Mouse (Mus musculus) right cerebral cortex, postnatal 4 days (tissue): ENCODE measurements around the gene Anxa4.

Source experiments
- DNase-seq: peaks from one replicate; pipeline ENCODE4 v3.0.0-alpha.2; 2022

Anxa4 gene

DNA sequence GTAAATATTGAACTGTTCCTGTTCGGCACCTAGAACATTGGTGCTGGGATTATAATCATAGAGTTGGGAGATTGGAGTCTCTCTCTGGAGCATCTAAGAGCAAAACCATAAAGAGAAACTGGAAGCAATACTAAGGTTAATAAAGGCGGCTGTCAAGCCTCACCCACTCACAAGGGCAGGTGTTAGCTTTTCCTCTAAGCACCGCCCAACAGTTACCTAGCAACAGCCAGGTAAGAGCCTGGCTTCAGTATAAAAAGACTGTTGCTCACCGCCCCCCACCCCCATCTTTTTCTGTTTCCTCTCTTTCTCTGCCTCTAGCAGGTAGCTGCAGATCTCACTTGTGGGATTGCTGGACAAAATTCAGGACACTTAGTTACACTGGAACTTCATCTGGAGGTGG is 4.1 kb upstream of the Anxa4 start:
- DNase-seq = no peak

DNA sequence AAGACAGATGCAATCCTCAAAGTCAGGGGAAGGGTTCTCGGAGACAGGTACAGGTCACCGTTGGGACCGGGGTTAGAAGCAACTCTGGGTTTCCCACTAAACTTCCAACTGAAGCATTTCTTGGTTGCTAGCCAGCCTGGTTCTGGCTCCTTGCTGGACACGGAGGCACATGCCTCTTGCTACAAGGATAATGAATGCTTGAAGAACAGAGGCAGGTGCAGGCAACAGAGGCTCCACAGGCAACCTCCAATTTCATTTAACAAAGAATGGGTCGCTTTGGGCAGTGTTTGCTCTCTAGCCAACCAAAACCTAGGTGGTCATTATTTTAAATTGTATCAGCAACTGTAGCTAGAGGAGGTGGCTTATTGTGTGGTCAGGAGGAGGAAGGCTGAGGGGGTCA is 573 bp upstream of the Anxa4 start:
- no peak for DNase-seq

GRCm38 (mm10) chr6:86790351-86790943 is 2.9 kb downstream of the Anxa4 start:
- DNase-seq = no peak

GRCm38 (mm10) chr6:86788242-86788641 is 5.1 kb downstream of the Anxa4 start:
- no peak for DNase-seq

DNA sequence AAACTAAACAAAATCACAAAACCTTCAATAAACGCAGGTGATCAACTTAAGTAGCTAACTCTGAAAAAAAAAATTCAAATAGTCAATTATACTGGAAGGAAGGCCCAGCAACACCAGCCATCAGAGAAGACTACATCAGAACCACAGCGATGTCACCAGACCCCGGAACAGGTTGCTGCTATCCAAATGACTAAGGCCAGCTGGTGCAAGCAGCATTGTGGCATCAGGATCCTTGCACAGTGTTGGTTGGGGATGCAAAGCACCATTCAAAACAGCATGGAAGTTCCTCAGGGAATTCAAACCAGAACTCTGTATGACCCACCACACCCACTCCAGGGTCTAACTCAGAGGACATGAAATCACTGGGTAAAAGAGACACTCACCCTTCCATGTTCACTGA is 6.8 kb downstream of the Anxa4 start:
- DNase-seq = no peak

GRCm38 (mm10) chr6:86784739-86785138 is 8.6 kb downstream of the Anxa4 start:
- no peak for DNase-seq

DNA sequence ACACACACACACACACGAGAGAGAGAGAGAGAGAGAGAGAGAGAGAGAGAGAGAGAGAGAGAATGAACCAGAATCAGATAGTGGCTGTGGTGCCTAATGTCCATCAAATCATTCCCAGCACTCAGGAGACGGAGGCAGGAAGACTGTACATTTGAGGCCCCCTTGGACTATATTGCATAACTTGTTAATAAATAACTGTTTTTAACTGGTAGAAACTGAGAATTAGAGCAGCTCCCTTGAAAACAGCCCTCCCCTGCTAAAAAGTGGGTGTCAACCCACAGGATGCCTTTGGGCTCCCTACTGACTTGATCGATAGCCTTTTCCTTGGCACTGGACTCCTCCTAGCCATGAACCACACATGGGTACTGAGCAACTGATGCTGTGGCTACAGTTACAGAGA is 11.0 kb downstream of the Anxa4 start:
- no peak for DNase-seq

DNA sequence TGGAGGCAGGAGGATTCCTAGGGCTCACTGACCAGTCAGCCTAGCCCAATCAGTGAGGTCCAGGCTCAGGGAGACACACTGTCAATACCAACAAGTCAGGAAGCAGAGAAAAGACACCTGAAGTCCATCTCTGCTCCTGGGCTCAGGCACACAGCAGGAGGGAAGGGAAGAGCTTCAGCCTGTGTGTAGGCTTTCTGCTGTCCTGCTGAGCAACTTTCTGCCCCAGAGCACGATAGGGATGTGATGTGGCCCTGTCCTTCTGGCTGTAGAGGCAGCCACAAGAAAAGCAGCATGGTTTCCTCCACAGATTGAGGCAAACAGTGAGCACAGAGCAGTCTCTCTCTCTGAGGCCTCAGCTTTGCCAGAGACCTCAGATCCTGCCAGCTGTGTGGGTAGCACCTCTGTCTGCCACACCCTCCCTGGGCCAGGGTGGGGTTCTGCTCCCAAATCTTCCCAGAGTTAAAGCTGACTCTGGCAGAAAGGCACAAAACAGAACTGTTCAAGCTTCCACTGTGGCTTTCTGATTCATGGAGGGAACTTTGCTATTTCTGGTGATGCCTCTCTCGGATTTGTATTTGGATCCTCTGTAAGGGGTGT is 11.9 kb downstream of the Anxa4 start:
- no peak for DNase-seq

DNA sequence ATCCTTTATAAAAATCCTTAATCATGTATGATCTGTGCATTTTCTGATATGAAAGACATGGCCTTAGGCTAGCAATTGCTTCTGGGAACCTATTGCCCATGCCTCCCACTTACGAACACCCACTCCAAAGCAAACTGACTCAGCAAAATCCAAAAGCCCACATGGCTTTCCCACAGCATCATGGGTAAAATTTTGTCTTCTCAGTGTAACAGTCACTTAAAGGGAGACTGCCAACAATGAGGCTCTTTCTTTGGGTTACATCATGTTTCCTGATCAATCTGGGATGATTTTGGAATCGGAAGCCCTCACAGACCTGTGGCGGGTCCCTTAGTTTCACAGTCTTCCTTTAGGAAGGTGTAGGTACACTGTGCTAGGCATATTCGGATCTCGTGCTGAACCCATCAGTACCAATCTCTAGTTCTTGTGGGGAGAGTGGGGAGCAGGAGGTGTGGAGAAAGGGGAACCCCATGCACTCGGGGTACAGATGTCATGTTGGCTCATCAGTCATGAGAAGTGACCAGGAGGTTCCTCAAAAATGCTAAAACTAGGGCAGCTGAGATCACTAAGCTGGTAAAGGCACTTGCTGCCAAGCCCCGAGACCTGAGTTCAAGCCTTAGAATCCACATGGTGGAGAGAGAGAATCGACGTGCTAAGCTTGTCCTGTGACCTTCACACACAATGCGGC is 14.3 kb downstream of the Anxa4 start:
- no peak for DNase-seq

GRCm38 (mm10) chr6:86777181-86777580 is 16.2 kb downstream of the Anxa4 start:
- no peak for DNase-seq

- DNase-seq = no peak
Measured at GRCm38 (mm10) chr6:86776706-86777071, 16.7 kb downstream of the Anxa4 start.

DNA sequence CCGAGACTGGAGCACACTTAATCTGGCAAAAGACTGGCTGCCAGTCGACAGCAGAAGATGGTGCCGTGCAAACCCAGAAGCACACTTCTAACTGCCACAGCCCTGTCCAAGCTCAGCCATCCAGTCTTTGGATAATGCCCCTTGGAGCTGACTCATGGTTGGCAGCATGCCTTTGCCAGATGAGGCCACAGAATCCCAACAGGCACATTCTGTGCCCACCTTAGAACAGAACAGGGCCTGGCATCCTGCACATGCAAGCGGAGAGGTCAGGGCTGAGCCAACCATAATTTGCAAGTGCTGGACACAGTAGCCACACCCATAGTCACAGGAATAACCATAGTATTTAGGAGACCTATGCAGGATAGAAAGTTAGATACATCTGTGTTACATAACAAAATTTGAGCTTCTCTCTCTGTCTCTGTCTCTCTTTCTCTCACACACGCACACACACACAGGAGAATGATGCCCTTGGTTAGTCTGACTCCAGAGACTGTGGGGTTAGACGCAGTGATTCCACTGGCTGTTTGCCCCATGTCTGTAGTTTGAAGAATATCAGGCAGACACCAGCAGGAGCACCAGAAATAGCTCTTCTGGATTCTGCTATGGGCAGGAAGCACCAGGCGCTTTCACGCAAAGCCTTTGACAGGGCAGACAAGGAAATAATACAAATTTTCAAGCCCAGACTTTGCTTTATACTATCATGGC is 17.2 kb downstream of the Anxa4 start:
- peak; percentile 4 for DNase-seq

DNA sequence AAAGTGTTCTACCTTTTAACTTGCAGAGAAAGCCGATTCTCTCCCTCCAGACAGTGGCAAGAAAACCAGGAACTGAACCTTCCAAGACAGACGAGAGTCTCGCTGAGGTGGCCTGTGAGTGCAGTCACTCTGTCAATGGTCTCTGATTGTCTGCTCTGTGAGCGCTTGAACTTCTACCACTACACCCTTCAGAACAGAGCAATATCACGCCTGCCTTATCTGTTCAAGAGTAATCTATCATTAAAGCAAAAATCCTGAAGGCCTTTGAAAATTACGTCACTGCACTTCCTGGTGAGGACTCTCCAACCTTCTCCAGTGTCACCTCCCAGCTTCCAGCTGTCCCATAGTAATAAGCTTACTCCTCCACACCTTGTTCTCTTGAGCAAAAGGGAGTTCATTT is 18.4 kb downstream of the Anxa4 start:
- no peak for DNase-seq

DNA sequence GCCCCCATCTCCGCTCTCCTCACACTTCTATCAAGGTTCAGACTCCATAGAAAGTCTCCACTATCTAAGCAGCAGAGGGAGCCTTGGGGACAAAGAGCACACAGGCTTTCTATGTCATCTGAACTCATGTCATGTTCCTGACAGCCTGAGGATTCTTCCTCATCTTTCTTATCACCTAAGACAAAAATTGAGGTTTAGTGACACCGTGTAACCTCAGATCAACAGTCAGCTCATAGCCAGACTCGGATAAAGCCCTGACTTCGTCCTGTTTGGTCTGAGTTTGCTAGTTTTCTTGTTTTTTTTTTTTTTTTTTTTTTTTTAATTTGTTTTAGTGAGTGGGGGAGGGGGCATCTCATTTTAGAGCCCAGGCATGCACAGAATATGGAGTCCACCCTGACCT is 19.6 kb downstream of the Anxa4 start:
- no peak for DNase-seq

DNA sequence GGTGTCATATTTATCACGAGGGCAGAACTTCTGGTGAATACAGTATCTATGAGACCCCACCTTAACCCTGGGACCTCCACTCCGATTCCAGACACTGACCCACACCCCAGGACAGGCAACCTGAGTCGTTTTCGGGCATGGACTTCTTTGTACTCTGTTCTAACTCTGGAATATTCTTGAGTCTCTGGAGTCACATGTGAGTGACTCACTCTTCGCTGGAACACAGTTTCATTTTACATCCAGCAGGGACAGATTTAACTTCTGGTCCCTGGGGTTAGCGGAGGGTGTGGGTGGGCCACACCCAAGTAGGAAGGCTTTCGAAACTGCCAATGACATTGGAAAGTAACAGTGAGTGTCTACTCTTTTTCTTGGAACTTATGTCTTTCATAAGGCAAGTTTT is 20.8 kb downstream of the Anxa4 start:
- DNase-seq = no peak

DNA sequence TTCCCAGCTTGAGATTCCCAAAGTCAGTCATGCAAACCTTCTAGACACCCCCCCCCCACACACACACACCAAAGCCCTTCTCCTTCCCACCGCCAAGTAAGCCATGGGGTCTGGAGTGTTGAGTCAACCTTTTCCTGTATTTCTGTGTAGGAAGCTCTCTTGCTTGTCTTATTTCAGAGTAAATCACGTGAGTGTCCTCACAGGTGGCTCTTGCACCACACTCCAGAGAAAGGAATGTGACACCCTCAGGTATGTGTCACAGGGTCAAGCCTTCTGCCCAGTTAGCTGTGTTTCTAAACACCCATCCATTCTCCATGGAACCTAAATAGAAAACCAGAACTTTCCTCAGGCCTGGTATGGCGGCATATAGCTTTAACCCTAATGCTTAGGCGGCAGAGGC is 24.4 kb downstream of the Anxa4 start:
- no peak for DNase-seq

- no peak for DNase-seq
Measured at GRCm38 (mm10) chr6:86768186-86768776, 25.1 kb downstream of the Anxa4 start.

GRCm38 (mm10) chr6:86767465-86767864 is 25.9 kb downstream of the Anxa4 start:
- DNase-seq = no peak

DNA sequence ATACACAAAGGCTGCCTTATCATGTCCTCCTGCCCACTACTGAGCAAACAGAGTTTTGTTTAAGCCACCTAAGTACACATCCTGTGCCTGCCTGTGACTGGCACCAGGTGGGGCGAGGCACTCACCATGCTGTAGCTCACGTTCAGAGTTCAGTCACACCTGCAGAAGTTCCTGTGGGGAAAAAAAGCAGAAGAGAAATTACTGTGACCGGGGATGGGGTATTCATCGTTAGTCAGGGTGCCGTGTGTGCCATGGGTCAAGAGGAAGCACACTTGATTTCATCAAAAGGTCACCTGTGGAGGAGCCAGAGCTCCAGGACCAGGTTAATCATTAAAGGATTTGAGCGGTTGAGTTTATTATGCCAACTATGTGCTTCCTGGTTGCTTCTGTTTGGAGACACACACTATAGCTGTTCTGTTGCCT is 27.7 kb downstream of the Anxa4 start:
- DNase-seq = no peak

DNA sequence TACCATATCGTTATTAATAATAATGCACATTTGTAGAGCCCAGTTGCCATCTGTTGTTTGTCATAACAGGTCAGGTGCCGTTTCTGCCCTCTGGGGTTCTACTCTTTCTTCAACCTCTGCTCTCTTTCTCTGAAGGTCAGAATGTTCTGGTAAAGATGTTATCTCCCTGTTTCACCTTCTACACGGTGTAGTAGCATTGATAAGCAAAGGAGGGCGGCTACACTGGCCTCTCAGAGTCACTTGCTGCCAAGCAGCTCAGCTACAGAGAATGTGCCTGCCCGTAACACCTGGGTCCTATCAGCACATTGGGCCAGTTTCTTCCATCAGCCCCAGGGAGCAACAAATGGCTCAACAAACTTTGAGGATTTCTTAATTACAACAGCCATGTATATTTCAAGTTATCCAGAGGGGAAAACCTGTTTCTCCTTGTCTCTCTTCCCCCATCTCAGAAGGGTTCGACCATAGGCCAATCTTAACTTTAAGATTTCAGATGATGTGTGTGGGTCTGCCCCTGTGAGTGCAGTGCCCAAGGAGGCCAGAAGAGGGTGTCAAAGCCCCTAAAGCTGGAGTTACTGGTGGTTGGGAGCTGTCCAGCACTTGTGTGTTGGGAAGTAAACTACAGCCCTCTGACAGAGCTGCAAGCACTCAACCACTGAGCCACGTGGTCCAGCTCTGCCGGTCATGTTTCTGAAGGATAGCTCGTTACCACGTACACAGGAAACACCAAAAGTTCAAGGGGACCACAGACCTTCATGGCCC is 39.1 kb downstream of the Anxa4 start:
- no peak for DNase-seq

GRCm38 (mm10) chr6:86752843-86753485 is 40.4 kb downstream of the Anxa4 start:
- DNase-seq = no peak

DNA sequence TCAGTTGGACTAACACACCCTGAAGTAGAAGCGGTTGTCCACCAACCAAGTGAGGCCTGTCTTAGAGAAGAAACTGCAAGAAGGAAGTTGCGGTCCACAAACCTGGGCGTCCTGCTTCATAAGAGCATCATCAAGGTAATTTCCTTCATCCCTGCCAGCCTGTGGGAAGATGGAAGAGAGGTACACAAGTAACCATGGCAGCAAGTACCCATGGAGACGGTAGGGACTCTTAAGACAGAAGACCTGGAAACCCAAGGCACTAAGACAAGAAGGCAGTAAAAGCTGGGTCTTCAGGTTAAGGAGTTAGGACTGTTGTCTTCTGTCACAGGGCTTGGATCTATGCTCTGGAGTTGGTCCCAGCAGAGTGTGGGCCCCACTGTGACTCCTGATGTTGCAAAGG is 42.4 kb downstream of the Anxa4 start:
- DNase-seq = no peak
